Mouse (Mus musculus): ENCODE measurements around the gene Anks3.
A peak's percentile ranks its signal among the peaks of the same experiment; 100 is the strongest.

The Anks3 gene

DNA sequence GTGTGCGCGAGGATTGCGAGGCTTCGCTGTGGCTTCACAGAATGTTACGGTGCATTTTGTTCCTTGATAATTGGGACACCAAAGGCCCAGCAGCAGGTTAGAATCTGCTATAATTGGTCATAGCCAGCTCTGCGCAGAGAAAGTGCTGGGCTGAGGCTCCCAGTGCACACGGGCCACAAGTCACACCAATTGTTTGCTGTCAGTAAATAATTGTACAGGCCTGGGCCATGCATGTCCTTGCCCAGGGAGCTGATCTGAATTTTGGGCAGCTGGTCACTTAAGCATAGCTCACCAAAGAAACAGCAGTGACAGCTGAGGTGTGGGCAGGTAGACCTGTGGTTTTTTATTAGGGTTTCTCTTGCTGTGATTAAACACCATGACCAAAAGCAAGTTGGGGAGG lies 36.0 kb downstream of the Anks3 start:
- DNase-seq (ENCODE audit: low spot score), result no peak

DNA sequence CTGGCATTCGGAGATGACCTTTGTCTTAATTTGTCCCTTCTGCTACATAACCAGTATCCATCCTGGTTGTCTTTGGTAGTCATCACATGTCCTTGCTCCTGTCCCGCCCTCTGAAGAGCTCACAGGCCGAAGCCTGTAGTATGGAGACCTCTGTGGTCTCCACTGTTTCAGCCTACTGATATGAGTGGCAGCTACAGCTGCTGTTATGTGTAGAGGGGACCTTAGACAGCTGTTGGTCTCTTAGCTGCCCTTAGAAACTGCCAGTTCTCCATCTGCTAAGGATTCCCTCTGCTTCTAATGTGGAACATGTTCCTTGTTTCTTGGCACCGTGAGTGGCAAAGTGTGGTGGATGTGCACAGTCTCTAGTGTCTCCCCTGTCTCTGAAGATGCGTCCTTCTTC lies 40.0 kb downstream of the Anks3 start:
- DNase-seq (ENCODE audit: low spot score), result no peak

DNA sequence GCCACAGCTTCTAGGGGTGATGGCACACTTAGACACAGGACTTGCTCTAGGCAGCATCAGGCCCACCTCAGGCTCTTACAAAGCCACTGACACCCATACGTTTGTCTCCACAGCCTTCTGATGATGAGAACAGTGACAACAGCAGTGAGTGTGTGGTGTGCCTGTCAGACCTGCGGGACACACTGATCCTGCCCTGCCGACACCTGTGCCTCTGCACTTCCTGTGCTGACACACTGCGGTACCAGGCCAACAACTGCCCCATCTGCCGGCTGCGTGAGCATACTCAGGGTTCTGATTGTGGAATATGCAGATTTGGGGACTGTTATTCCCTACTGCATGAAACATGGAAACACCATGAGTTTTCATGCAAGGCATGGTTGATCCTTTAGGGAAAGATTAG lies 41.5 kb downstream of the Anks3 start:
- DNase-seq (ENCODE audit: low spot score), result no peak

DNA sequence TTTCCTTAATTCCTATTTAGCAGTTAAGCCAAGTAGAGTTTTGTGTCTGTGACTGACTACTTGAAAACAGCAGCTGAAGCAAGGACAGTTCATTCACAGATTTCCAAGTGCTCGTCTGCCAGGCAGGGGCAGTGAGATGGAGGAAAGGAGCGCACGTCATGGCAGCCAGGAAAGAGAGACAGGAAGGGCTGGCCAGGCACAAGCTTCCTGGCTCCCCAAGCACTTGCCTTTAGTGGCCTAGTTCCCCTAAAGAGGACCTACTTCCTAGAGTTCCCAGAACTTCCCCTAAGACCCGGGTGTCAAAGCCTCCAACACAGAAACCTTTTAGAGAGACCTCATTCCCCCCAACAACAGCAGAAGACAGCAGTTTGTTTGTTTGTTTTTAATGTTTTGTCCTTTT lies 43.4 kb downstream of the Anks3 start:
- DNase-seq (ENCODE audit: low spot score), result no peak

DNA sequence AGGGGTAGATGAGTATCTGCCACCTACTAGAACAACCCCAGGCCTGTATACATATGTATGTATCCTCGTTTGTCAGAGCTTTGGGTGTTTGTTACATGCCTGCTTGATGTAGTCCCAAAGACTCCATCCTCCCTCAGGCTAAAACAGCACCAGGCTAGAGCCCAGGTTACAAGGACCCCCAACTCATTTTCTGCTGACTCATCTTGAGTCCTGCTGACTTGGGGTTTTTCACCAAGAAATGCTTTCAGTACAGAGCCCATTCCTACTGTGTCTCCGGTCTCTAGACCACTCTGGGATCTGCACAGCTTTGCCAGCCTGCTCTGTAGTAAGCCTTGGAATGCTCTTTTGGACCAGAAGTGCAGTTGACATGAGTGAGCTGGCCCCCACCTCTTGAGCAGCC lies 47.4 kb downstream of the Anks3 start:
- DNase-seq (ENCODE audit: low spot score), result no peak

DNA sequence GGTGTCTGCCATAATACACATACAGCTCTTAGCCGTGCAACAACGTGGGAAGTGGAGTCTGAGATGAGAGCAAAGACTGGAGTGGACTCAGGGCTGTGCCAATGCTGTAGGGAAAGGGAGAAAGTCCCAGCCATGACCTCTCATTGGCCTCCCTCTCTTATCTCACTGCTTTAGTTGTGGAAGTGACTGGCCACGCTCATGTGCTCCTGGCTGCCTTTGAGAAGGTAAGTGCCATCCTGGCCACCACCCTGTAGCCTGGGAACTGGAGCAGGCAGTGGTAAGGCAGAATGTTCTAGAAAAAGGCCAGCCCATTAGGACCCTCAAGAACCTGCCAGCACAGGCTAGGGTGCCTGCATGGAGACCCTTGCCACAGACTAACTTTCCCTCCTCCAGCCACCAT lies 48.1 kb downstream of the Anks3 start:
- DNase-seq (ENCODE audit: low spot score), result no peak

DNA sequence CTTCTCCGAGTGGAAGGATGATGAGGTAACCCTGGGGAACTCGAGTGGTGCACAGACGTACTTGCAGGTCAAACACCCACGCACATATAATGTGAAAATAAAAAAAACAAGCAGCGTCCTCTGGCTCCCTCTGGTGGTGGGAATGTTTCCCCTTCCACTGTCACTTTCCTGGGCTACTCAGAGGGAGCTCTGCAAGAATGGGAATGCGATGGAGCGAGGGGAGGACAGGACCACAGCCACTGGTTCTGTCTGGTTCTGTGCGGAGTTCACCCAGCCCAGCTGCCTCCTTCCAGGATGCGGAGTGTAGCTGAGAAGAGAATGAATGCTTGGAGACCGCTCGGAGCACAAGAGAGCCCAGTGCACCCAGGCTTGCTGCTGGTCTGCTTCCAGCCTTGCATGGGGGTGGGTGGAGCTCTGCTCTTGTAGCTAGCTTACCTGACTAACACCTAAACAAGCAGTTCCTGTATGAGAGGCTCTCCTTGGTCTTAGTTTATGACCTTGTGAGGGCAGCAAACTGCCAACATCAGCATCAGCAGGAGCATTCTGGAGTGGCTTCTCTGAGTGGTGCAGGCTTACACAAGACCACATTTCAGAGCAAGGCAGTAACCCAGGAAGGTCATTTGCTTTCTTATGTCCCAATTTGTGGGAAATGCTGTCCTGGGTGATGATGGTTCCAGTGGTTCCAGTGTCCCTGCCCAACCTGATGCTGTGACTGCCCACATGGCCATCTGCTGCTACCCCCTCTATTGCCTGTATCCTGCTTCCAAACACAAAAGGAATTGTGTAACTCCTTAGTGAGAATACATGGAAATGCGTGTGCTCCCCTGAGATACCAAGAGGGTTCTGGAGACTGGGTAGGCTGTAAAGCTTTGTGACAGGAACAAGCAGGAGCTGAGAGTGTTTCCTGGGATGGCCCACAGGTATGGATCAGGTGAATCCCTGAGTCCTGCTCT lies 49.9 kb downstream of the Anks3 start:
- peak; percentile 76 for DNase-seq (ENCODE audit: low spot score)

DNA sequence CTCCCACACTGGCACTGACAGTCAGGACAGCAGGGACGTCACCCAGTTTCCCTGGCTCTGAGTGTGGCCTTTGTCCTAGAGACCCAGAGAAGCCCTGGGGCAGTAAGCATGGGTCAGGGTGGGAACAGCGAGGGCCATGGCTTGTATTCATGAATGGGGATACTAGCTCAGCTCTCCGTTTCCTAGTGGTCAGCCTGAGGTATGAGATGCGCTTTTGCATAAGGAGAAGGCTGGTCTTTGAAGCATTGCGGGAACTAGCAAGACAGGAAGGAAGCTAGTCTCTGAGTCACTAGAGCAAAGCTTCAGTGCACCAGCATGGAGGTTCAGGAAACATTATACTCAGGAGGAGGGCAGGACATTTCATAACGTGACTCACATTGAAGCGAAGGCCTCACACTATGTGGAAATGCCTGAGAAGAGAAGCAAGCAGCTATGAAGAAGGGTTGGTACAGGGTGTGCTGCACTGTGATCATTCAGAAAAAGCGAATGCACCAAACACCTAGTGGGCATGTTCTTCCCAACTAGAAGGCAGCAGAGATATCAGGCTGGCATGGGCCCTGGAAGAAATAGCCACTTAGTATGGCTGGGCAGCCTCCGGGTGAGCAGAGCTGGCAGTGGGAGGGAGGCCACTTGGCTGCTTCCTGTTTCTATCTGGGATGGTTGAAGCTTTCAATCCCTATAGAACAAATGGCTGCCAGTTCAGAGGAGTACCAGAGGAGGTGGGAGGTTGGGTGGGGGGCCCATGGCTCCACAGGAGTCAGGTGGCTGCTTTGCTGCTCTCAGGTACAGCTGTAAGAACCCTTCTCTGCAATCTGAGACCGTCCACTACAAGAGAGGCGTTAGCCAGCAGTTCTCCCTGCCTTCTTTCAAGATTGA lies 50.9 kb downstream of the Anks3 start:
- DNase-seq (ENCODE audit: low spot score), result peak; percentile 8

DNA sequence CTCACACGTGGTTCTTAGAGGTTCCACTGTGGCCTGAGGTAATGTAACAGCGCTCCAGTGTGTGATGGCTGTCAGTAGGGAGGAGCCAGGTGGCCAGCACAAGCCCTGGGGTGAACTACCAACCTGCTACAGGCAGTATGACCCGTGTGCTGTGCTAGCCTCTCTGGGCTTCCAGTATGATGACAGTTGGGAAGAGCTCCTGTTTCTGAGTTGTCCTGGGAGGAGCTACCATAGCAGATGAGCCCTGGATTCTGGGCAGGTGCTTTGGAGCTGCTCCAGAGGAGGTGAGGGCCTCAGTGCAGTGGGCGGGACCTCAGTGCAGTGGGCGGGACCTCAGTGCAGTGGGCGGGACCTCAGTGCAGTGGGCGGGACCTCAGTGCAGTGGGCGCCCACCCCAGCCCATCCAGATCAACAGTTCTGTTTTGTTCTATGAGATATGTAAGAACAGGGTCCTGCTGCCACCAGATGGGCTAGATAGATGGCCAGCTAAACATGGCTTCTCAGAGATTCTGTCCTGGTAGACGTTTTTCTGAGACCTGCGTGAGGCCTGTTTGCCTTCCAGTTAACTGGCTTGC lies 51.8 kb downstream of the Anks3 start:
- no peak for DNase-seq (ENCODE audit: low spot score)

DNA sequence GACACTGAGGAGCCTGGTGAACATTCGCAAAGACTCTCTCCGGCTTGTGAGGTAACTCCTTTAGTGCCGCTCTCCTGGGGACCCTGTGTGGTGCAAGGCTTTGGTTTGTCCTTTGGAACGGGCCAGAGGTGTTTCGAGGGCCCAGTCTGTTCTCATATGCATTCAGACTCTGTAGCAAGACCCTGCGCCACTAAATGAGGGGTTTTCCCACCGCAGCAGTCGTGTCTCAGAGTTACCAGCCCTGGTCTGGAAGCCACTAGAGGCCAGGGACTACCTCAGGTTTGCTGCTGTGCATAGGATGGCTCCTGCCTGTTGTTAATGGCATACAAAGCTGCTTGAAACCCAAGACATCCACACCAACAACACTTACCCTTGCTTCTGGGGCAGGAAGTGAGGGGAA lies 53.2 kb downstream of the Anks3 start:
- DNase-seq (ENCODE audit: low spot score), result no peak

DNA sequence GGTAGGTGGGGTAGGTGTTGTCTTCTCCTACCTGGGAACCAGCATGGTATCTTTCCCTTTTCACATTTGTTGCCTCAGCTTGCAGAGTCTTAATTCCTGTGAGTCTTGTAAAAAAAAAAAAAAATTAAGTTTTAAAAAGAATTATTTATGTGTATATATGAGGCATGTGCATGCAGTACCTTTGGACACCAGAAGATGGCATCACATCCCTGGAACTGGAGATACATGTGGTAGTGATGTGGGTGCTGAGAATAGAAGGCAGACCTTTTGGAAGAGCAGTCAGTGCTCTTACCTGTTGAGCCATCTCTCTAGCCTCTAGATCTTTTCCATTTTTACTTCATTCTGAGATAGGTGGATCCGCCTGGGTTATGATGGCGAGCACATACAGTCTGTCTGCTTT lies 54.3 kb downstream of the Anks3 start:
- DNase-seq (ENCODE audit: low spot score), result no peak

DNA sequence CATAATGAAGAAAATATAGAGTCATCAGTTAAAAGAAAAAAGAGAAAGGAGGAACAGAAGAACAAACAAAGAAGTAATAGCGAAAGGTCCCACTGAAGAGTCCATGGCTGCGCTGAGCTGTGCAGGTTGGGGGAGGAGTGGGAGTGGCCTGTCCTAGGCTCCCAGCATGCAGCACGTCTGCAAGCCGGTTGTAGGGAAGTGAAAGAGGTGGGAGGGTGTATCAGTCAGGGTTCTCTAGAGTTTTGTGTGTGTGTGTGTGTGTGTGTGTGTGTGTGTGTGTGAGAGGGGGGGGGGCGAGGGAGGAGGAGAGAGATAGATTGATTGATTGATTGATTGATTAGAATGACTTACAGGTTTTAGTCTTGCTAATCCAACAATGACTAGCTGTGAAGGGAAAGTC lies 56.0 kb downstream of the Anks3 start:
- no peak for DNase-seq (ENCODE audit: low spot score)

DNA sequence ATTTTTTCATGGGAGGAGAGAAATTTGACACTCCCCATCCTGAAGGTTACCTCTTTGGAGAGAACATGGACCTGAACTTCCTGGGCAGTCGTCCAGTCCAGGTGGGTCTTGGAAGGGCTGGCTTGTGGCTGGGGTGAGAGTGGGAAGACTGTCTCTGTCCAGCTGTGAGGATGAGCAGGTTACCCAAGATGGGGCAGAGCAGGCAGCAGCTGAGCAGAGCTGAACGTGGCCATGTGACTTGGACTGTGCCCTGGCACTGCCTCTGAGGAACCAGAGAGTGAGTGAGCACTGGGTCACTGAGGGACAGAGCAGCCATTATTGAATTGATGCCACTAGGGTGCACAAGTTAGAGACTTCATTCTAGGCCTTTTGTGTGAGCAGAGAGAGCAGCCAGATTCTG lies 56.6 kb downstream of the Anks3 start:
- no peak for DNase-seq (ENCODE audit: low spot score)

DNA sequence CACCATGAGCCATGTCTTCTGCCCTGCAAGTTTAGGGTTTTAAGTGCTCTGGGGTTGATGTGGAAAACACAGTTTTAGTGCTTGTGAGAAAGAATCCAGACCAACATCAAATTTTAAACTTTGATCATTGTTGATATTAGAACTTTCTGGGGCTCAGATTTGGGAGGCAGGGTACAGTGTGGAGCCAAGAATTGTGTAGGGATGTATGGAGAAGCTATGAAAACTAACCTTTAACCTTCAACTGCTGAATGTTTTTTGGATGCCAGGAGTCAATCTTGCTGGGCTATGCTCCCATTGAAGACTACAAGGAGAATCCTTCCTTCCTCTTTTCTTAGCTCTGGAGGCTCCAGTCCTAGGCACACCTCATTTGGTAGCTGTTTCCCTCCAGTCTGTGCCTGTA lies 57.4 kb downstream of the Anks3 start:
- DNase-seq (ENCODE audit: low spot score), result no peak

DNA sequence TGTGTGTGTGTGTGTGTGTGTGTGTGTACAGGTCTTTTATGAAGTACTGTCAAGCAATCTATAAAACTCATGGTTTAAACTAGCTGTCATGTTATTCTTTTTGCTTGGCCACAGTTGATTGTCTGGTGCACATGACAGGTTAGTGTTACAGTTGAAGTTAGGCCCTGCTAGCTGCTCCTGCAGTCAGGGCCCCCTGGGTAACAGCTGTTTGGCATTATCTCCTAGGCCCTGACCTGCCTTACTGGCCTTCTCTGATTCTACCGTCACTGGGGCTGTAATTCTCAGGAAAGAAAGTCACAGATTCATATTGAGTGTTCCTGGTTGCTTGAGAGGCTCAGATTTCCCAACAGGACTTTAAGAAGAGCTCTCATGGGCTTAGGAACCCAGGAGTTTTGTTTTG lies 58.4 kb downstream of the Anks3 start:
- peak; percentile 29 for DNase-seq (ENCODE audit: low spot score)

DNA sequence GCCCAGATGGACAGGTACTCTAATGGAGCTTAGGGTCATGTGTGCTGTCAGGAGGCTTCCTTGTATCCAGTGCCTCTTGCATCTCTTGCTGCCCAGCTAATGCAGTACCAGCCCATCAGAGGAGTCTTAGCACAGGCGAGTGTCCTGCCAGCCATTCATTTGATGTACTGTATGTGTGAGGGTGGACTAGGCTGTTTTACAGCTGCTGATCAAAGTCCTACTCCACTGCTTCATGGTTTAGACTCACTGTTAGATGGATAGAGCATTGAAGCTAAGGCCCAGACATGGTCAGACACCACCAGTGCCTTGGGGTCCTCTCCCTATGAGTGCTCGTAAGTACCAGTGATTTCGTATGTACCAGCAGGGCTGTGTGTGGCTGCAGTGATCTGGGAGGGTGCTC lies 59.1 kb downstream of the Anks3 start:
- no peak for DNase-seq (ENCODE audit: low spot score)

DNA sequence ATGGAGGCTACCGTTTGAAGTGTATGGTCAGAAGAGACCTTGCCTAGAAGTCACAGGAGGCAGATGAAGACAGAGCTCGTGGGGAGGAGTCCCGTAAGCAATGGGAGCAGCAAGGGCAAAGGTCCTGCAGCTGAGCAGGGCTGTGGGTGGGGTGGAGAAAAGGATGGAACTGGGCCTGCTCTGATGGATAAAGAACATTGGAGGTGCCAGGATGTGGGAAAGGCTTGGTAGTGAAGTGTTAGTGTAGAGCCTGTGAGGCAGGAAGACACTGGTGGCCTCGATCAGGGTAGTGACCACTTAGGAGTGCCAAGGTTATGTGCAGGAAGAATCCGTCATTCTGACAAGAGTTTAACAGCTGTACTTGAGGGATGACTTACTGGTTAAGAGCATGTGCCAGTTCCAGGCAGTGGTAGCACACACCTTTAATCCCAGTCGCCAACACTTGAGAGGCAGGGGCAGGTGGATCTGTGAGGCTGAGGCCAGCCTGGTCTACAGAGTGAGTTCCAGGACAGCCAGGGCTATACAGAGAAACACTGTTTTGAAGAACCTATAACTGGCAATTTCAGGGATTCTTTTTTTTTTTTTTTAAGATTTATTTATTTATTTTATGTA lies 60.4 kb downstream of the Anks3 start:
- DNase-seq (ENCODE audit: low spot score), result no peak

DNA sequence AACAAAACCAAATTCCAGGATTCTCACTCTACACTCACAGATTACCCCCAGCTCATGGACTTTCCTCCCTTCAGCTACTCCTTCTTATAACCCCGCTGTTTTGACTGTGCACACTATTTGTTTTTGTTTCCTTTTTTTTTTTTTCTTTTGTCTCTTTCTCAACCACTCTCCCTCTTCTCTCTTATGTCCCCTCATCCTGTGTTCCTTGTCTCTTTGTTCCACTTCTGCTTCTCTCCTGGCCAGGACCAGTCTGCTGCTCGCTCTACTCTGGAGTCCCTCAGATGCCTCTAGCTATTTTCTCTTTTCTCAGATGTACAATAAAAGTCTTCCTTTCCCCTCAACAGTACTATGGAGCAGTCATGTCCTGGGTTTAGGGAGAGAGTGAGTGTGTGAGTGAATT lies 61.6 kb downstream of the Anks3 start:
- DNase-seq (ENCODE audit: low spot score), result no peak

DNA sequence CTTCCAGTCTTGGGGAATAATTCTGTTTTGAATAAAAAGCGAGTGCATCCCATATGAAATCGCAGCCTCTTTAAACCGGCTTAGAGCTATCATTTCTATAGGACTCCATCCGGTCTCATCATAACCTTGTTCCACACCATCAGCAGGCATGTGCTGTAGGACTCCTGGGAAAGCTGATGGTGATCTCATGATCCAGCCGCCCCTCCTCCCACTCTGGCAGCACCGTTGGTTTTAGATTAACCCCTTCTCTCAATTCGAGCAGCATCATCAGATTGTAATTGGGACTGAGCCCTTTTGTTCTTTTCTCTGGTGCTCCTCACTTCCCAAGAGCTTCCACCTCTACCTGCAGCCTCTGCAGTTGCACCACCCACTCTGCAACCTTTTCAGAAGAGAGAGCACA lies 62.8 kb downstream of the Anks3 start:
- no peak for DNase-seq (ENCODE audit: low spot score)

DNA sequence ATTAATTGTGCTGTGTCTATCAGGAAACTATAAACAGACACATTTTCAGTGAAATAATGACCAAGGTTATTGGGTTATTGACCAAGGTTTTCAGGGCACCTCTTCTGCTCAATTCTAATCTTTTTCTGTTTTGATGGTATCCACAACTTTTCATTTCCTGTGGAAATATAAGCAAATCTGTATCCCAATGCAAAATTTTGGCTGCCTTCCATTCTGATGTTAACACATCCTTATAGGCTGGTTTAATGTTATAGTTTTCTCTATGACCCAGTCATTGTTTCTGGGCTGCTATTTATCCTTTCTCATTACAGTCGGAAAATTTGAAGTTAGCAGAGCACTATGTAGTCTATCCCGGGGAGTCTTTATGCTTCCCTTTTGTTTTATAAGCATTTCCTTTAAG lies 64.3 kb downstream of the Anks3 start:
- DNase-seq (ENCODE audit: low spot score), result no peak

DNA sequence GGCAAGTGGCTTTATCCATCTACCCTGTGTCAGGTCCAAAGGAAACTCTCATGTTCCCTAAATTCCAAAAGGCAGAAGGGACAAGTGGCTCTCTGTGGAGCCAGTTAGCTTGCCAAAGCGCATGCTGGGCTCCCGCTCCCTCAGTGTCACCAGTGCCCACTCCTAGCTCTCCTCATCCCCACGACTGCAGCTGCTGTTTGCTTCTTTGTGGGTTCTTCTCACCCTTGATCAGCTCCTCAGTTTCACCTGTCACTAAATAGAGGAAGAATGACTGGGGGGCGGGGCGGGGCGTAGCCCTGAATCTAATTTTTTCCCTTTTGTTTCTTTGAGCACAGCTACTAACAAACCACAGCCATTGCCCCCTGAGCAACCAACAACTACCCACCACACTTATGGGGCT lies 65.1 kb downstream of the Anks3 start:
- DNase-seq (ENCODE audit: low spot score), result no peak

DNA sequence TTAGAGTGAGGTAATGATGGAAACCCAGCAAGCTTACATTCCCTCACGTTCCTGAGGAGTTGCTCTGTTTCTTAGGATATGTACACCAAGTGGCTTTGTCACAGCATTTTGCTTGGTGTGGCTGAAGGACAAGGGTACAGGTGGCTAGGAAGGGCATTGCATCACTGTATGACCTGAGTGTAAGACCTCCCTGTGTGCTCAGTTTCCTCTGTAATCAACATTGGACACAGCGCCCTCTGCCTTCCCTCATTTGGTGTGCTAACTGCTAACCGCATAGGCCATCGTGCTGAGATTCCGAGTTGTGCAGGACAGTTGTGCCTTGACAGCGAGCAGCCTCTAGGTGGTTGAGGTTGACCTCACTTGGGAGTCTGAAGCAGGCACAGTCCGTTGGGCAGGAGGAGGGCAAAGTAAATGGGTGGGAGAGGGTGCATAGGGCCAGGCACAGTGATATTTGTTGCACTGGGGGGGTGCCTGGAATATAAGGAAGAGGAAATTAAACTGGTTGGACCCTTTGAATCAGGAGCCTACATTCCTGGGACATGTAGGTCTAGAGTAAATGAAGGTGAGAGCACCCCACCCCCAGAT lies 66.8 kb downstream of the Anks3 start:
- DNase-seq (ENCODE audit: low spot score), result peak; percentile 52

All from embryo, embryonic 10 days (tissue).